Mouse (Mus musculus): Measurements from ENCODE around the gene Ncbp3.

The Ncbp3 gene

GRCm38 (mm10) chr11:73030821-73031498 lies 16.6 kb upstream of the Ncbp3 start:
- DNase-seq (ENCODE audit: low spot score in 2 of 2): peak in 1 of 2 experiments; percentile 42

- no peak for DNase-seq (ENCODE audit: low spot score in 2 of 2)
These were observed 16.0 kb upstream of the Ncbp3 start for GRCm38 (mm10) chr11:73031536-73031935.

- DNase-seq (ENCODE audit: low spot score in 2 of 2): no peak
These were observed 11.5 kb upstream of the Ncbp3 start for GRCm38 (mm10) chr11:73036077-73036476.

- DNase-seq (ENCODE audit: low spot score in 2 of 2): no peak
These were observed 10.7 kb upstream of the Ncbp3 start for GRCm38 (mm10) chr11:73036889-73037288.

- DNase-seq (ENCODE audit: low spot score in 2 of 2): no peak
These were observed 9.9 kb upstream of the Ncbp3 start for GRCm38 (mm10) chr11:73037691-73038090.

- peak; percentile 66 to 83 for DNase-seq (ENCODE audit: low spot score in 2 of 2)
These were observed 8.3 kb upstream of the Ncbp3 start for GRCm38 (mm10) chr11:73039102-73039799.

GRCm38 (mm10) chr11:73044229-73044755 lies 3.3 kb upstream of the Ncbp3 start:
- DNase-seq (ENCODE audit: low spot score in 2 of 2): no peak

GRCm38 (mm10) chr11:73044789-73045188 lies 2.8 kb upstream of the Ncbp3 start:
- no peak for DNase-seq (ENCODE audit: low spot score in 2 of 2)

GRCm38 (mm10) chr11:73048030-73048876 lies 670 bp downstream of the Ncbp3 start:
- peak in 1 of 2 experiments; percentile 64 for DNase-seq (ENCODE audit: low spot score in 2 of 2)

GRCm38 (mm10) chr11:73049335-73049734 lies 1.8 kb downstream of the Ncbp3 start:
- peak; percentile 27 to 61 for DNase-seq (ENCODE audit: low spot score in 2 of 2)

GRCm38 (mm10) chr11:73052795-73053194 lies 5.2 kb downstream of the Ncbp3 start:
- DNase-seq (ENCODE audit: low spot score in 2 of 2): no peak

GRCm38 (mm10) chr11:73057701-73058100 lies 10.1 kb downstream of the Ncbp3 start:
- no peak for DNase-seq (ENCODE audit: low spot score in 2 of 2)

GRCm38 (mm10) chr11:73059630-73060029 lies 12.0 kb downstream of the Ncbp3 start:
- DNase-seq (ENCODE audit: low spot score in 2 of 2): no peak

- no peak for DNase-seq (ENCODE audit: low spot score in 2 of 2)
These were observed 13.8 kb downstream of the Ncbp3 start for GRCm38 (mm10) chr11:73061413-73061812.

GRCm38 (mm10) chr11:73071839-73072238 lies 24.3 kb downstream of the Ncbp3 start:
- DNase-seq (ENCODE audit: low spot score in 2 of 2): peak in 1 of 2 experiments; percentile 46

- no peak for DNase-seq (ENCODE audit: low spot score in 2 of 2)
These were observed 28.7 kb downstream of the Ncbp3 start for GRCm38 (mm10) chr11:73076295-73076694.

GRCm38 (mm10) chr11:73076733-73077132 lies 29.1 kb downstream of the Ncbp3 start:
- no peak for DNase-seq (ENCODE audit: low spot score in 2 of 2)

GRCm38 (mm10) chr11:73077211-73077720 lies 29.7 kb downstream of the Ncbp3 start:
- DNase-seq (ENCODE audit: low spot score in 2 of 2): no peak

GRCm38 (mm10) chr11:73078615-73079014 lies 31.0 kb downstream of the Ncbp3 start:
- DNase-seq (ENCODE audit: low spot score in 2 of 2): no peak

- DNase-seq (ENCODE audit: low spot score in 2 of 2): no peak
These were observed 32.7 kb downstream of the Ncbp3 start for GRCm38 (mm10) chr11:73080306-73080705.

GRCm38 (mm10) chr11:73084303-73084702 lies 36.7 kb downstream of the Ncbp3 start:
- no peak for DNase-seq (ENCODE audit: low spot score in 2 of 2)

GRCm38 (mm10) chr11:73084804-73085231 lies 37.2 kb downstream of the Ncbp3 start:
- no peak for DNase-seq (ENCODE audit: low spot score in 2 of 2)
